Mouse (Mus musculus): ENCODE measurements around the gene Mrgpra6. TPM values are rescaled to one million over a fixed set of nuclear protein-coding genes. Genes with fewer than 3 reads are reported as not detected.

The Mrgpra6 gene
- polyA plus RNA-seq, 2 experiments: not detected

DNA sequence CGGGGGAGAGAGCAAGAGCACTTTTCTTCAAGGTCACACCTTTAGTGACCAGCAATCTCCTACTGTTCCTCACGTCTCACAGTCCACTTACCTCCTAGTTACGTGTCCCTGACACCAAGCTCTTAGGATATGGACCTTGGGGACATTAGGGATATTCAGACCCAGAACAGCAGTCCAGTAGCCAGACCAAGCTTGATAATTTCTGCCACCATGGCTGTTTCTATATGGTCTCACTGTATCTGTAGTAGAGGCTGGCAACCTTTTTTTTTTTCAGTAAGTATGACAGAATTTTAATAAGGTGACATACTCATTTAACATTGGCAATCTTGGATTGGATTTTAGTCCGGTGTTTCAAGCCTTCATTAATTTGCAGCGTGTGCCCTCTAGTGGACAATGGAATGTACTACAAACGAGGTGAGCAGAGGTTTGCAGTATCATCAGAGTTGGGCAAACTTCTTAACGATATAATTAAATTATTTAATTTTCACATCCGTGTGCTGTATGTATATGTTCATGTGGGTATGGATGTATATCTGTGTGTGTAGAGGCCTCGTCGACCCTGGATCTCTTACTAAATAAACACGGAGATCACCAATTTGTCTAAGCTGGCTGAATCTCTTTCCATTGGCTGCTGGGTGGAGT lies 54.2 kb downstream of the Mrgpra6 start:
- no peak overlapping the region for H3K4me2 ChIP-seq (replicated peaks; ENCODE audit: low read depth, low read length, severe bottlenecking)
- WGBS: 18% methylated on average over 11 of the region's 11 CpGs
- no peaks in the 10 kb centered on the region for H3K9me3 ChIP-seq (ENCODE audit: control insufficient read depth, low read length)
- H3K27me3 ChIP-seq (ENCODE audit: control insufficient read depth, insufficient read depth, low read length): no peaks in the 10 kb centered on the region
- ATAC-seq (ENCODE audit: low FRiP score, low read depth) (no peak), DNase-seq (ENCODE audit: low spot score) (peak; percentile 34)
- H3K4me1 ChIP-seq (ENCODE audit: control insufficient read depth, insufficient read depth, low read length): no peaks in the 10 kb centered on the region
- H3K27ac ChIP-seq (replicated peaks; ENCODE audit: low read depth, low read length): no peak overlapping the region
- H3K36me3 ChIP-seq (ENCODE audit: control insufficient read depth, insufficient read depth, low read length): no peaks in the 10 kb centered on the region
- no peak overlapping the region for H3K4me3 ChIP-seq (replicated peaks; ENCODE audit: low read length)
- H3K9ac ChIP-seq (ENCODE audit: low read depth, low read length, severe bottlenecking): no peak overlapping the region
- TF ChIP-seq POLR2A (IDR thresholded peaks at IDR 0.05; ENCODE audit: borderline replicate concordance, extremely low read depth, insufficient read depth, insufficient read length): no peak

- no peak for TF ChIP-seq POLR2A (IDR thresholded peaks at IDR 0.05; ENCODE audit: borderline replicate concordance, extremely low read depth, insufficient read depth, insufficient read length)
- ATAC-seq (ENCODE audit: low FRiP score, low read depth): no peak
- no peaks in the 10 kb centered on the region for H3K36me3 ChIP-seq (ENCODE audit: control insufficient read depth, insufficient read depth, low read length)
- H3K9me3 ChIP-seq (ENCODE audit: control insufficient read depth, low read length): no peaks in the 10 kb centered on the region
- WGBS: 85% methylated on average over 7 of the region's 7 CpGs
- no peak overlapping the region for H3K27ac ChIP-seq (replicated peaks; ENCODE audit: low read depth, low read length)
- no peak overlapping the region for H3K4me3 ChIP-seq (replicated peaks; ENCODE audit: low read length)
- no peak overlapping the region for H3K4me2 ChIP-seq (replicated peaks; ENCODE audit: low read depth, low read length, severe bottlenecking)
- H3K9ac ChIP-seq (ENCODE audit: low read depth, low read length, severe bottlenecking): no peak overlapping the region
- no peaks in the 10 kb centered on the region for H3K4me1 ChIP-seq (ENCODE audit: control insufficient read depth, insufficient read depth, low read length)
- no peak for DNase-seq (ENCODE audit: low spot score)
- H3K27me3 ChIP-seq (ENCODE audit: control insufficient read depth, insufficient read depth, low read length): no peaks in the 10 kb centered on the region
These were observed 56.4 kb downstream of the Mrgpra6 start for GRCm38 (mm10) chr7:47148298-47148697.

DNA sequence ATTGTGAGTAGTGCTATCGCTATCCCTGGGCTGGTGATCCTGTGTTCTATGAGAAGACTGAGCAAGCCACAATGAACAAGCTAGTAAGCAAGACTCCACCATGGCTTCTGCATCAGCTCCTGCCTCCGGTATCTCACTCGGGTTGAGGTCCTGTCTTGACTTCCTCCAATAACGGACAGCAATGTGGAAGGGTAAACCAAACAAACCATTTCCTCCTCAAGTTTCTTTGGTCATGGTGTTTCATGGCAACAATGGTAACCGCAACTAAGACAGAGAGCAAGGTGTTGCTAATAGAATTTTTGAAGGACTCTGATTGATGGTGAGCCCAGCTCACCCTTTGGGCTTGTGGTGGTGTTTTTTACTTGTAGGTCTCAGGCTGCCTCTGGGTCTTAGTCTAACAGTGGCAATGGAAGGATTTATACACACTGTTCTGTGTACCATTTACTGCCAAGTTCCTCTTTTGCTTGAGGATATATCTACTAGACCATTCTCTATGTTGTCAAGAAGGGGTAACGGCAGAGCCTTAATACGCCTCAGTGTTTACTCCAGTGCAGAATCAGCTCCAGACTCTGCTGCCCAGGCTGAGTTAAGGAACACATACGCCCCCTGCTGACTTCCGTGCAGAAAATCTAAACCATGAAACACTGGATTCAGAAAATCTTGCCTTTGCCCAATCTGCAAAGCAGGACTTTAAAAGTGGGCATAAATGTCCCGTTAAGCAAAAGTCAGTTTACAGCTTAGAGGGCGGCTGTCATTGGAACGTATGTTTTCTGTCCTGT lies 58.5 kb downstream of the Mrgpra6 start:
- no peak overlapping the region for H3K4me3 ChIP-seq (replicated peaks; ENCODE audit: low read length)
- ATAC-seq (ENCODE audit: low FRiP score, low read depth): no peak
- H3K9ac ChIP-seq (ENCODE audit: low read depth, low read length, severe bottlenecking): no peak overlapping the region
- no peaks in the 10 kb centered on the region for H3K36me3 ChIP-seq (ENCODE audit: control insufficient read depth, insufficient read depth, low read length)
- no peaks in the 10 kb centered on the region for H3K27me3 ChIP-seq (ENCODE audit: control insufficient read depth, insufficient read depth, low read length)
- no peak overlapping the region for H3K4me2 ChIP-seq (replicated peaks; ENCODE audit: low read depth, low read length, severe bottlenecking)
- TF ChIP-seq POLR2A (IDR thresholded peaks at IDR 0.05; ENCODE audit: borderline replicate concordance, extremely low read depth, insufficient read depth, insufficient read length): no peak
- no peaks in the 10 kb centered on the region for H3K4me1 ChIP-seq (ENCODE audit: control insufficient read depth, insufficient read depth, low read length)
- H3K27ac ChIP-seq (replicated peaks; ENCODE audit: low read depth, low read length): no peak overlapping the region
- WGBS: 59% methylated on average over 12 of the region's 12 CpGs
- DNase-seq (ENCODE audit: low spot score): no peak
- no peaks in the 10 kb centered on the region for H3K9me3 ChIP-seq (ENCODE audit: control insufficient read depth, low read length)

DNA sequence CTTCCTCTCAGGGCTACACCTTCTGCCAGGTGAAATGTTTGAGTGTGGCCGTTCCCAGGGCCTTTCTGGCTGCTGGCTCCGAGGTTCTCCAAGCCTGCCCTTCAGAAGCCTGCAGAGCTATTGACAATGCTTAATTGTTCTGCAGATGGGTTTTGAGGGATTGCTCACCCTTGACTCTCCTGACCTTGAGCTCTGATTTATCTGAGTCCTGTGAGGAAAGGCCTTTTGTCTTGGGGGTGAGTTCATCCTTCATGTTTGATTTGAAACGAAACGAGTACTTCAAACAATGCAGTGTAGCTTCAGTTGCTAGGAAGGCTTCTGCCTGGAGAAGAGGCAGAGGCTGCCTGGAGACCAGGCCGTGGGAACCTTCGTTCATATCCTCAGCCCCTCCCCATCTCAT lies 60.4 kb downstream of the Mrgpra6 start:
- no peak overlapping the region for H3K4me2 ChIP-seq (replicated peaks; ENCODE audit: low read depth, low read length, severe bottlenecking)
- no peak overlapping the region for H3K4me3 ChIP-seq (replicated peaks; ENCODE audit: low read length)
- H3K4me1 ChIP-seq (ENCODE audit: control insufficient read depth, insufficient read depth, low read length): no peaks in the 10 kb centered on the region
- DNase-seq (ENCODE audit: low spot score) (no peak), ATAC-seq (ENCODE audit: low FRiP score, low read depth) (no peak)
- H3K27ac ChIP-seq (replicated peaks; ENCODE audit: low read depth, low read length): no peak overlapping the region
- no peaks in the 10 kb centered on the region for H3K36me3 ChIP-seq (ENCODE audit: control insufficient read depth, insufficient read depth, low read length)
- no peaks in the 10 kb centered on the region for H3K9me3 ChIP-seq (ENCODE audit: control insufficient read depth, low read length)
- H3K9ac ChIP-seq (ENCODE audit: low read depth, low read length, severe bottlenecking): no peak overlapping the region
- H3K27me3 ChIP-seq (ENCODE audit: control insufficient read depth, insufficient read depth, low read length): no peaks in the 10 kb centered on the region
- 44% methylated on average over 6 of the region's 6 CpGs for WGBS
- no peak for TF ChIP-seq POLR2A (IDR thresholded peaks at IDR 0.05; ENCODE audit: borderline replicate concordance, extremely low read depth, insufficient read depth, insufficient read length)

GRCm38 (mm10) chr7:47139823-47140325 lies 64.8 kb downstream of the Mrgpra6 start:
- Histone ChIP-seq H3K36me3 (ENCODE audit: control insufficient read depth, insufficient read depth, low read length) (no peaks in the 10 kb centered on the region), H3K27ac (replicated peaks; ENCODE audit: low read depth, low read length) (no peak overlapping the region), H3K4me1 (ENCODE audit: control insufficient read depth, insufficient read depth, low read length) (no peaks in the 10 kb centered on the region), H3K4me2 (replicated peaks; ENCODE audit: low read depth, low read length, severe bottlenecking) (no peak overlapping the region), H3K27me3 (ENCODE audit: control insufficient read depth, insufficient read depth, low read length) (peaks cover 1% of the 10 kb centered on the region; the same call in 1 of the 2 replicates), H3K9me3 (ENCODE audit: control insufficient read depth, low read length) (no peaks in the 10 kb centered on the region), H3K4me3 (replicated peaks; ENCODE audit: low read length) (no peak overlapping the region), H3K9ac (ENCODE audit: low read depth, low read length, severe bottlenecking) (no peak overlapping the region)
- DNase-seq (ENCODE audit: low spot score) (no peak), ATAC-seq (ENCODE audit: low FRiP score, low read depth) (no peak)
- 79% methylated on average over 8 of the region's 8 CpGs for WGBS
- TF ChIP-seq POLR2A (IDR thresholded peaks at IDR 0.05; ENCODE audit: borderline replicate concordance, extremely low read depth, insufficient read depth, insufficient read length): no peak

Other genes starting within 250 kb of the Mrgpra6 start
- 9.4 and 10.2 TPM in 2 replicates for gene Uevld, start 246.4 kb downstream of the Mrgpra6 start, polyA plus RNA-seq (2012; rRNA removed)
- gene Uevld, start 246.4 kb downstream of the Mrgpra6 start, polyA plus RNA-seq (2014; fragmentation: Nextera tagmentation; extraction: Ambion mirVana): 10.0 and 12.5 TPM in 2 replicates
- gene Gm9999, start 221.3 kb downstream of the Mrgpra6 start, polyA plus RNA-seq (2012; rRNA removed): not detected in 2 replicates
- gene Gm9999, start 221.3 kb downstream of the Mrgpra6 start, polyA plus RNA-seq (2014; fragmentation: Nextera tagmentation; extraction: Ambion mirVana): not detected in 2 replicates
- 12.5 and 12.8 TPM in 2 replicates for gene Spty2d1, start 196.5 kb downstream of the Mrgpra6 start, polyA plus RNA-seq (2012; rRNA removed)
- gene Spty2d1, start 196.5 kb downstream of the Mrgpra6 start, polyA plus RNA-seq (2014; fragmentation: Nextera tagmentation; extraction: Ambion mirVana): 19.6 and 20.6 TPM in 2 replicates
- gene Tmem86a, start 154.3 kb downstream of the Mrgpra6 start, polyA plus RNA-seq (2012; rRNA removed): 20.6 and 30.0 TPM in 2 replicates
- 21.0 and 24.1 TPM in 2 replicates for gene Tmem86a, start 154.3 kb downstream of the Mrgpra6 start, polyA plus RNA-seq (2014; fragmentation: Nextera tagmentation; extraction: Ambion mirVana)
- gene Ptpn5, start 71.2 kb downstream of the Mrgpra6 start, polyA plus RNA-seq (2012; rRNA removed): 0.54 and 0.74 TPM in 2 replicates
- 0.22 TPM in 1 of 2 replicates, not detected in the other for gene Ptpn5, start 71.2 kb downstream of the Mrgpra6 start, polyA plus RNA-seq (2014; fragmentation: Nextera tagmentation; extraction: Ambion mirVana)
- gene Mrgpra9, start 47.9 kb upstream of the Mrgpra6 start, polyA plus RNA-seq (2012; rRNA removed): not detected in 2 replicates
- not detected in 2 replicates for gene Mrgpra9, start 47.9 kb upstream of the Mrgpra6 start, polyA plus RNA-seq (2014; fragmentation: Nextera tagmentation; extraction: Ambion mirVana)
- not detected in 2 replicates for gene Mrgpra1, start 149.3 kb upstream of the Mrgpra6 start, polyA plus RNA-seq (2012; rRNA removed)
- gene Mrgpra1, start 149.3 kb upstream of the Mrgpra6 start, polyA plus RNA-seq (2014; fragmentation: Nextera tagmentation; extraction: Ambion mirVana): not detected in 2 replicates
- gene Mrgpra2a, start 247.2 kb upstream of the Mrgpra6 start, polyA plus RNA-seq (2012; rRNA removed): not detected in 2 replicates
- gene Mrgpra2a, start 247.2 kb upstream of the Mrgpra6 start, polyA plus RNA-seq (2014; fragmentation: Nextera tagmentation; extraction: Ambion mirVana): not detected in 2 replicates